Mouse (Mus musculus) kidney, postnatal 4 days (tissue): ENCODE measurements around the gene Syt10.
A peak's percentile ranks its signal among the peaks of the same experiment; 100 is the strongest.
"Not testable (repeated sequence)": the region's sequence is repeated elsewhere in the genome, so short reads cannot be mapped to it uniquely, and the experiment has no call there.

Experiments
- DNase-seq, 2 experiments: peaks; one replicate each; pipeline ENCODE4 v3.0.0; 2021; ENCODE audit warnings: mixed read lengths in 2 of 2

The Syt10 gene

GRCm38 (mm10) chr15:89841364-89842017 lies at the start of gene Syt10:
Syt10 (minus strand) TSS chr15:89841860.
- peak; percentile 31 to 44 for DNase-seq

GRCm38 (mm10) chr15:89883799-89884198 lies 42.1 kb upstream of the Syt10 start:
- no peak for DNase-seq

GRCm38 (mm10) chr15:89878981-89879380 lies 37.3 kb upstream of the Syt10 start:
- no peak for DNase-seq

GRCm38 (mm10) chr15:89816098-89816497 lies 25.6 kb downstream of the Syt10 start:
- DNase-seq, result no peak

- no peak for DNase-seq
Observed at GRCm38 (mm10) chr15:89804478-89804877, 37.2 kb downstream of the Syt10 start.

GRCm38 (mm10) chr15:89779928-89780327 lies 61.7 kb downstream of the Syt10 start:
- no peak for DNase-seq

GRCm38 (mm10) chr15:89766016-89766415 lies 75.6 kb downstream of the Syt10 start:
- DNase-seq, result not testable (repeated sequence)

GRCm38 (mm10) chr15:89733611-89734010 lies 108.0 kb downstream of the Syt10 start:
- no peak for DNase-seq
